Mouse (Mus musculus) lung, postnatal 14 days (tissue): ENCODE measurements around the gene Agfg1.
"Not testable (repeated sequence)": the region's sequence is repeated elsewhere in the genome, so short reads cannot be mapped to it uniquely, and the experiment has no call there.

Experiments
- DNase-seq: peaks from one replicate; pipeline ENCODE4 v3.0.0; 2021

Agfg1 gene

DNA sequence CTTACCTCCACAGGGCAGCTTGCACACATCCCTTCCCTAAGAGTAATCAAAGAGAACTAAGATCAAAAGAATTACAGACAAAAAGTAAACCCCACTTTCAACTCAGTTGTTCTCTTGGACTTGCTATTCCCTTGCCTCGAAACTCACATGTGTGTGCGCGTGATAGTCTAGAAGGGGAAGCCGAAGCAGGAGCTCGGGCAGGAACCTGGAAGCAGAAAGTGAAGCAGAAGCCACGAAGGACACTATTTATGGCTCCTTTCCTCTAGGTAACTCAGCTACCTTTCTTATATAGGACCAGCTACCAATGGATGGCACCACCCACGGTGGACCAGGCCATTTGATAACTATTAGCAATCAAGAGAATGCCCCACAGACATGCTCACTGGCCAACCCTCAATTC lies 13.5 kb upstream of the Agfg1 start:
- no peak for DNase-seq

DNA sequence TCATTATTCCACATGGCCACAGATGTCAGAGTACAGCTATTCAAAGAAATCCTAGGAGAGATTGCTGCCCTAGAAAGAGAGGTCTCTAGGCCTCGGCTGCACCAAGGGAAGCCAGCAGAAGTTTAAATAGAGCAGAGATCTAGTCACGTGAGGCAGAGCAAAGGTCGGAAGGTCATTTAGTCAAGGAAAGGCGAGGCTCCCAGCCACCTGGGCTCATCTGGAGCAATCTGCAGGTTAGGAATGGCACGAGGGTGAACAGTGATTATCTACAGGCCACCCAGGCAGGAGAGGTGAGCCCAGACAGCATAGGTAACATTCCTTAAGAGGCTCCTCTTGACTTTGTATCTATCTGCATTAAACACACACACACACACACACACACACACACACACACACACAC lies 12.4 kb upstream of the Agfg1 start:
- DNase-seq = no peak

DNA sequence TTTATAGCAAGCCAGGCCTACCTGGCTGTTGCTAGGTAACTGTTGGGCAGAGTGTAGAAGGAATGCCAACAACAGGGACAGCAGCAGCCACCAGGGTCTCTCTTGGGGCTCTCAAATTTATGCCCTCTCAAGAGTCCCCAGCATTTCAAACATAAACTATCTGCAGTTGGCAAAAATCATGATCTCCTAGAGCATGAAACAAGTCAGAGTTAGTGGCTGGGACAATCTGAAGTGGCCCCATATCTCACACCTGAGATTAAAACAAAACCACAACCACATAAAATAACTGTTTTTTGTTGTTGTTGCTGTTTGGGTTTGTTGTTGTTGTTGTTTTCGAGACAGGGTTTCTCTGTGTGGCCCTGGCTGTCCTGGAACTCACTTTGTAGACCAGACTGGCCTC lies 8.5 kb upstream of the Agfg1 start:
- no peak for DNase-seq

DNA sequence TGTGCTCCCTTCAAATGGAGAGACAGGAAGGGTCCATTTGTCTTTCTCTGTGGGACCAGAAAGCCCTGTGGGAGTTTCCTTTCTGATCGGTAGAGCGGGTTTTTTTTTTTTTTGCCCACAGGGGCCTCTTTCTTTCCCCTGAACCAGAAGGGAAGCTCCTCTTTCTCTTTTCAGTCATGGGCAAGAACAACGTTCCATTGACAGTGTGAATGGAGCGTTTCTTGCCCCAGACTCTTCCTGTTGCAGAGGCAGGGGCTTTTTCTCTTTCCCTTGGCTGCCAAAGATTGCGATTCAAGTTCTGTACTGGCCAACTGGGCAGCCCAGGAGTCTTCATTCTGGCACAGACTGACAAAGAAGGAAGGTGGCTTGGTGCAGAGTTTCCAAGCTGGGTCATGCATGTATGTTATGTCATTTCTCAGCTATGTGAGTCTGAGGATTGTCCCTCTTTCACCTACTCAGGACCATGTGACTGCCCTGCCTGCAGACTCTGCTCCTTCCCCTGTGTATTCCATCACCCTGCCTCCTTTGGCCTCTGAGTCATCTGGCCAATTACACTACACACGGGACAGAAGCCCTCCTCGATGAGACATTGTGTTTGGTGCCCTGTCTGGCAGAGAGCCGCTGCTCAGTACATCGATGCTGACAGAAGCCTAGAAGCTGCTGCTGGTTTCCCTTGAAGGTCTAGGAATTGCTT lies 7.6 kb upstream of the Agfg1 start:
- DNase-seq = no peak

DNA sequence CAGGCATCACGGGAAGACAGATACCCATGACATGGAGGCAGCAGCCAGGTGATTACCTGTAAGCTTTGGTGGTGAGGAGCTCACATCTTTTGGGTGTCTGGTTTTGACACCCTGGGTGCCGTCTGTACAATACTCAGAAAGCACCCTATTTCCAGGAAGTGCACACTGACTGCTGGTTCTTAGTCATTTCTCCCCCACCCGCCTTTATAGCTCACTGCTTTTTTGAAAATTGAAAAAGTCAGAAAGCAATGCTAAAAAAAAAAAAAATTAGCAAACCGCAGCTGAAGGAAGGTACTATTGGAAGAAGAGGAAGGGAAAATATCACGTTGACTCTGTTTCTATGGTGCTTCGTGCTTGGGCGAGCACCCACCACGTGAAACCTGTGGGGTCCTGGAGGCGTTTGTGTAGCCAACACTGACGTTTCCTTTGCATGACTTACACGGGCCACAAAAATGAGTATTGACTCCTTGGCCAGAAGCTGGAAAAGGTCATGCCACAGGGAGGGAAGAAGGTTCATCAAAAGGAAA lies 6.7 kb upstream of the Agfg1 start:
- no peak for DNase-seq

DNA sequence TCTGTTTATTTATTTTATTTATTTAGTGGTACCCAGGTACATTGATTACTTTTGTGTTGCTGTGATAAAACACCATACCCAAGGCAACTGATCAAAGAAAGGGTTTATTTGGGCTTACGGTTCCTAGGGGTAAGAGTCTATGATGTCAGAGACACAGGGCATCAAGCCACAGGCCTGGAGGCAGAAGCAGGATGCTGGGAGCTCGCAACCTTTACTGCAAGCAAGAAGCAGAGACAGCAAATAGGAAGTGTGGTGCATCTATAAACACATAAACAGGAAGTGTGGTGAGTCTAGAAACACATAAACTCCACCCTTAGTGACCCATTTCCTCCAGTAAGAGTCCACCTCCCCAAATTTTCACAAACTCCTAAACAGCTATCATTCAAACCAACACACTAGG lies 5.8 kb upstream of the Agfg1 start:
- DNase-seq = no peak

DNA sequence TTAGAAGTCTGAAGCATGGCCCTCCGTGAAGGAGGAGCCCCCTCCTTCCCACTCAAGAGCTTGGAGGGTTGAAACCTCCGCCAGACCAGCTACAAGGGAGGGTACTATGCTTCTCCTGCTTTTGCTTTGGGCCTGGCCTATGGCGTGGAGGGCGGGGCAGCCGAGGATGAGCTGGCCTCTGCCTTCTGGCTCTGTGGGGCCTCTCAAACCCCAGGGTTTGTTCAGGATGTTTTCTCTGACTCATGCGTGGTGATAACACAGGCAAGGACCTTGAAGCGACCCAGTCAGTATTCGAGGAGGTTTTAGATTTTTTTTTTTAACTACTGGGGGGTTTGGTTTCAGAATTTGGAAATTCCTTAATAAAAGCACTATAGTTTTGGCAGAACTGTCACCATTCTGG lies 4.7 kb upstream of the Agfg1 start:
- DNase-seq = no peak

DNA sequence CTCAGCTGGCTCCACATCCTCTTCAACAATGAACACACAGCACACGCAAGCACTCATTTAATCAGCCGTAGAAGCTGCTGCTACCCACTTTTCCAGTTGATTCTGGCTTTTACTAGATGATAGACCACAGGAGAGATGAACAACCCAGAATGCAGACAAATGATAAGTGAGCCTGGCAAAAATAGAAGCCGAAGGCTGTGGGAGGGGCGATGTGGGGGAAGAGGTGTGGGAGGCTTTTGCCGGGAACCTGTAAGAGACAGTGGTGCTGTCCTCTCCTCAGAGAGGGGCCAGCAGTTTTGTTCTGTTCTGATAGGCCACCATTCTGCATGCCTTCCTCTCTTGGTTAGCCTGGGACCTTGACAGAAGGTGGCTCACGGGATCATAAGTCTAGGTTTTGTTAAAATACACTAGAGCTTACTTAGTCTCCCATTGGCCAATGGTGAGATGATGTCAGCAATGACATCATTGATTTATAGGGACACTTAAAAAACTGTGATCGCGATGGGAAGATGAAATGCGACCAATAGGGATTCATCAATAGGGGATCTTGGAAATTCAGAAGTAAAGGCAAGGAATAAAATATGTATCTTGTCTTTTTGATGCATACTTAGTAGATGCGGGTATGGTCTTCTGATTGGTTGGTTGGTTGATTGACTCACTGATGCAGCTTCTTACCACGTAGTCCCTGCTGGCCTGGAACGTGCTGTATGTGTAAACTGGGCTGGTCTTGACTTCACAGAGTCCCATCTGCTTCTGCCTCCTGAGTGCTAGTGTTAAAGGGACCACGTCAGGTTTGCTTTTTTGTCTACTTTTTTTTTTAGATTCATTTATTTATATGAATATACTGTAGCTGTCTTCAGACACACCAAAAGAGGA lies 2.7 kb upstream of the Agfg1 start:
- DNase-seq = no peak

DNA sequence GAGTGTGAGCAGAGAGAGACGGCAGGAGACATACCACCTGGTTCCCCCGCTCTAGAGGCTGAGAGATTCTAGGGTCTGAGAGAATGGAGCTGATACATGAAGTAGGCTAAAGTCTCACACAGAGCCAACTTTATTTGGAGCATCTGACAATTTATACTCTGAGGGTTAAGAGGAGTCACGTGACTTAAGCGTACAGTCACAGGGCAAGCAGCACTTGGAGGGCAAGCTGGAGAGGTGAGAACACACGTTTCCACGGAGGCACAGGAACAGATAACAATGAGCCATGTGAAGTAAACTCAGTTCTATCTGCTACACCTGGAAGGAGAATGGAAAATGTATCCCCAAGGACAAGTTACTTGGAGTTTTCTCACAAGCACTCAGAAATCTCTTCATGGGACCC lies 1.7 kb upstream of the Agfg1 start:
- no peak for DNase-seq

DNA sequence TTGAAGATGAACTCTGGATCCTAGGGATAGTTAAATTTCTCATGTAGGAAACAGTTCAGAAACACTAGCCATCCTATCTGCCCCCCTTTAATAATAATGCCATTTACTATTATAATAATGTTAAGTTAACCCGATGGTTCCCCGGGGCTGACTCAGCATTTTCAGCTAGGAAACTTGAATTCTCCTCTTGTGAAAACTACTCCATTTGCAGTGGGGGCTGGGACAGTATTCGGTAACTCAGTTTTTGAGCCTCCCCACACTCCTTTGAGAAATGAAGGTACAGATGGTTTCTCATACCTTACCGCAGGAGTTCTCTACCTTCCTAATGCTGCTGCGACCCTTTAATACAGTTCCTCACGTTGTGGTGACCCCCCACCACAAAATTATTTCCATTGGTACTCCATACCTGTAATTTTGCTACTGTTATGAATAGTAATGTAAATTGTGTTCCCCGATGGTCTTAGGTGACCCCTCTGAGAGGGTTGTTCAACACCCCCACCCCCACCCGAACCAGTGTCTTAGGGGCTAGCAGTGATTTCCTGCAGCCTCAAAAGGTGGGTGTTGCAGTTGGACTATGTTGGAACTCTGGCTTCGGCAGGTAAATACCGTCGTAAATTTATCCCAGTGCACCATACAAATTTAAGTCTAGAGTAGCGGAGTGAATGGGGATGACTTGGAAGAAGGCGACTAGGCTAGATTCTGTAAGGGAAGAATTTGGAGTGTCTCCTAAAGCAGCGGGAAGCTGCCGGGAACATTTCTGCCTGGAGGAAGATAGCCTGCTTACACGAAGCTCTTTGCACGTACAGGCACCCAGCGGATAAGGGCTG lies 601 bp upstream of the Agfg1 start:
- no peak for DNase-seq

DNA sequence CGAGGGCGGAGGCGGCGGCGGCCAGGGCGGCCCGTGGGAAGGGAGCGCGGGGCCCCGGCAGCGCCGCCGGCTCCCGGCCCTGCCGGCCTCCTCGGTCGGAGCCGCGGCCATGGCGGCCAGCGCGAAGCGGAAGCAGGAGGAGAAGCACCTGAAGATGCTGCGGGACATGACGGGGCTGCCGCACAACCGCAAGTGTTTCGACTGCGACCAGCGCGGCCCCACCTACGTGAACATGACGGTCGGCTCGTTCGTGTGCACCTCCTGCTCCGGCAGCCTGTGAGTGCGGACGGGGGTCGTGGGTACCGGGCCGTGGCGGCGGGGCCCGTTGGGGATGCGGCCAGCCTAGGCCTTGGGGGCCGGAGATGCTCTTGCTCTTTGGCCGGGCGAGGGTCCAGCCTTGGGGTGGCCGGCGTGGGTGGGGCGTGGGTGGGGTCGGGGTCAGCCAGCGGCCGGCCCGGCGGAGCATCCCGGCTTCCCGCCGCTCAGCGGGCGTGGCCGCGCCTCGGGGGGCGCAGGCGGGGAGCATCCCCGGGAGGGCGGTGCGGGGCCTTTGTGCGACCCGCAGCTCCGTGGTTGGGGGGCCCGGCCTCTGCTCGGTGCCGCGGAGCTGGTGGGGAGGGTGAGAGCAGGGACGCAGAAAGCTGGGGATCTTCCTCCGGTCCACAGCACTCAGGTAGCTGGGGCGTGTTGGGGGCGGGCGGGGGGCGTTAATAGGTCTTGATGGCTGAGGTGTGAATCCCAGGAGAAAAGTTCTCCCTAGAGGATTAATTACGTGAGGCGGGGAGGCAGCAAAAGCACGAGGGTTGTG lies 535 bp downstream of the Agfg1 start:
- DNase-seq = peak; percentile 41

DNA sequence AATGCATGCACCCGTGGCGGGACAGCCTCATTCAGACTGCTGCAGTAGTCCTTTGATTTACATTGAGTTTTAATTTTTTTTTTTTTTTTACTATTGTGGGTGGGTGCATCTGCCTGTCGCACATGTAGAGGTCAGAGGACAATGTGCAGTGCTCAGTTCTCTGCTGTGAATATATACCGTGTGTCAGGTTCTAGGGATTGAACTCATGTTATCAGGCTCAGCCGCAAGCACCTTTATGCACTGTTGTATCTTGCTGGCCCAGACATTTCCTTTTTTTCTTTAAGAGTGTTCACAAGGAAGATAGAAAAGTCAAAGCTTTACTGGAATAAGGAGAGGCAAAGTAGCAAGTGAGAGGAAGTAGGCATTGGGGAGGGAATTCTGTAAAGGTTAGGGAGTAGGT lies 16.4 kb downstream of the Agfg1 start:
- DNase-seq = no peak

DNA sequence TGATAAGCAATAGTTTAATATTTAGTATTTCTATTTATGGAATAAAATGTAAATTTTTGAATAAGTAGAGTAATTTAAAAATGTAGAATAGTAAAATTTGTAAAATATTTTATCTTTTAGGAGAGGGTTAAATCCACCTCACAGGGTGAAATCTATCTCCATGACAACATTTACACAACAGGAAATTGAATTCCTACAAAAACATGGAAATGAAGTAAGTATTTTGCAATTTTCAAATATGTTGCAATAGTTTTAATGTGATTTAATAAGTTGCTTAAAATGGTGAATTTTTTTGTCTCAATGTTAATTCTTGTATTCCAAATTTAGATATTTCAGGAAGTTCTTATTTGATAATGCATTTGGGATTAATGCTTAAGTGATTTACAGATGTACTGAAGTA lies 19.0 kb downstream of the Agfg1 start:
- no peak for DNase-seq

DNA sequence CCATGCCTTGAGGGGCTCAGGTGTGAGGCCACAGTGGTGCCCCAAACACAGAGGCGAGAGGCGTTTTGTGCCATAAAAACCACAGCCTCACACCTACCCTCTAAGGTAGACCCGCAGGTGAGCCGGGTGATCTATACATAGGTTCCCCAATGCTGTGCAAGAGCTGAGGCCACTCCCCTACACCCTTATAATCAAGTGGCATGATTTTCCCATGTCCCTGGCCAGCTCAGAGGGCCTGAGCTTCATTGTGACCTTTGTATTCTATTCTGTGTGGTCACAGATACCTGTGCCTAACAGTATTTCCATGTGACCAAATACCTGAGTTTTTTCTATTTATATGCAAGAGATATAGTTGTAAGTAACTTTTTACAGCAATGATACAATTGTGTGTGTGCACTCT lies 21.1 kb downstream of the Agfg1 start:
- DNase-seq = no peak

DNA sequence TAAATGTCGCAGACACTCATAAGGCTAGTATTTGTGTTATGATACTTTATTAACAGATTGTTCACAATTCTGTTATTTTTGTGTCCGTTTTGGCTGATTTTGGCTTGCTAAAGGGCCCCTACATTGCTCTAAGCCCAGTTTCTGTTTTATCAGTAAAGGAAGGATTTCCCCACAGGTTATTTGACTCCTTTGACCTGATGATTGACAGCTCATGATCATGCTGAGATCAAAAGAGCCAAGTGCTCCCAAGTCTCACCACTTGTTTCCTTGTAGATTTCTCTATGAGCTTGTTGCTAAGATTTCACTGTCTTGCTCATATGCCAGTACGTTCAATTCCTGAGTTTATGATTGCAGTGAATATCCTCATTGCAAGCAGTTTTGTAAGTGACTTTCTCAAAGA lies 30.9 kb downstream of the Agfg1 start:
- DNase-seq = no peak

DNA sequence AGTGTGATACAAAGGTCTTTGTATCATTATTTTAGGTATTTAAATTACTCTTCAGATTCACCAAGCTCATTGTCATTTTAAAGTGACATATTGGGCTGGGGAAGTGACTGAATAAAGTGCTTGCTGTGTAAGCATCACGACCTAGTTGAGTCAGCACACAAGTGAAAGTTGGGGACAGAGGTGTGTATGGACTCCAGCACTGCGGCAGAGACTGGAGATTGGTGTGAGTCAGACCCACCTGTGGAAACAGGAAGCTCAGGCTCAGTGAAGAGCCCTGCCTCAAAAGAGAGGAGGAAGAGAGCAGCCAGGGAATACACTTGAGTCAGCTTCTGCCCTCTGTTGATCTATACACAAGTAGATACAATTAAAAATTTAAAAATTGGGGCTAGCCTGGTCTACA lies 39.9 kb downstream of the Agfg1 start:
- DNase-seq = no peak

DNA sequence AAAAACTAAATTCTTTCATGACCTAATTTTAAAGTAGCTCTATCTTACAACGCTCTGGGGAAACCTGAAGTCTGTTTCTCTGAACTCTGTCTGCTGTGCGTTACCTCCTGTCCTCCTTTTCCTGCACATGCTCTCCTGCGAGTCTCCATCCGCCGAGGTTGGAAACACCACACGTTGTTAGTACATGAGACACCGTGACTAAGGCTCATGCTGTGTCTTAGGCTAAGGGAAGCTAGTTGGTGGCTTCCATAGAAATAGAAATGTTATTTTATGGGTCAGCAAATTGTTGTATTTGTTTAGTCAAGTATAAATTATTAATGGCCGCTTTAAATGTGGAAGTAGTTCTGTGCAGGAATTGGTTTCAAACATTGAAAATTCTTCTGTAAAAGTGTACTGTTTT lies 40.9 kb downstream of the Agfg1 start:
- DNase-seq = no peak

DNA sequence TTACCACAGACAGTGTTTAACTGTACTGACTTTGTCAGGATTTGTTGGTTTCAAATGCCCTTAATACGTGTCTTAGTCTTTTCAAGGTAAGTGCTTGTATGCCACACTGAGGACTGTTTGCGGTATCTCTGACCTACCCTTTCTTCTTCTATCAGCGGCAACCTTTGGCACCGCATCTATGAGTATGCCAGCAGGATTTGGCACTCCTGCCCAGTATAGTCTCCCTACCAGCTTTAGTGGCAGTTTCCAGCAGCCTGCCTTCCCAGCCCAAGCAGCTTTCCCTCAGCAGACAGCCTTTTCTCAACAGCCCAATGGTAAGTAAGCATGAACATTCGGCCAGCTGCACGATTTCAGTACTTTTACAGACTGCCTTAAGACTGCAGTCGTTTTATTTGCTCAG lies 54.0 kb downstream of the Agfg1 start:
- DNase-seq = no peak

DNA sequence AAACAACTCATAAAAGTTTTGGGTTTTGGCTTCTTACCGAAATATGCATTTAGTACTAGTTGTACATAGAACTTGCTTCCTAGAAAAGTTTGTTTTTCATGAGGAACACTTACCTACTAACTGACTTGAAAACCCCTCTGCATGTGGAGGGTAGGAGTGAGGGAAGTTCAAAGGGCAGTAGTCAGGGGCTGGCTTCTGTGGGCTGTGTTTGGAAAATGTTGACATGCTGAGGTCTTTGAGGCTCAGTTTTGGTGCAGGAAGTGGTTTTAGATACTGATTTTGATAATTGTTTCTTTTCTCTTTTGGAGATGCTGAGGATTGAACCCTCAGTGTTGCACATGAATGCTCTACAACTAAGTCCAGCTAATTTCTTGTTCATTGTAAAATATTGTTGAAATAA lies 61.3 kb downstream of the Agfg1 start:
- no peak for DNase-seq

DNA sequence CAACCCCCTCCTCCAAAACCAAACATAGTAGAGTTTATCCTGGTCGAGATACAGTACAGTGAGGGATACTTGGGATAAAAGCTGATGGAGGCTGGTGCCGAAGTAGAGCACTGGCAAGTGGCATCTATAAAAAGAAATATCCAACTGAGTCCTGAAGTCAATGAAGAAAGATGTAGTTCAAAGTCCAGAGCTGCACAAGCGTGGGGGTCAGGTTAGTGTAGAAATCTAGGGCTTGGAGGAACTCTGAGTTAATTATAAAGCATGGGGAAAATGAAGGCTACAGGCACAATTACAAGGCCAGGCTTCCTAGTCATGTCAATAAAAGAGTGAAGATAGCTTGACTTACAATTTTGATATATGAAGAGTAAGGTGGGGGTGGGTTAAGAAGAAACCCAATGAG lies 61.9 kb downstream of the Agfg1 start:
- no peak for DNase-seq

DNA sequence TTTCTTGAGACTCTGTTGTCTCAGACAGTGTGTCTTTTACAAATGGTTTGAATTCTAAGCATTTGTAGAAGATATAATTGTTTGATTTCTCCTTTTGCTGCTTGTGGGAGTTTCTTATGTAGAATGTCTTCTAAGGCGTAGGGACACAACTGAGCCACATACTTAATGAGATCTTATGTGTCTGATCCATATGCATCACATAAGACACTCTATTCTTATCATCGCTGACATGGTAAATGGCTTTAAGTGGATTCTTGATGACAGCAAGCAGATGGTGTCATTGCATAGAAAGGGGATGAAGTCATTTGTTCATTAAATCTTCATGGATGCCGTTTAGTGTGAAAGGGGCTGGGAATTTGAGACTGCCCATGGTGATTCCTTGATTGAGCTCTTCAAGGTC lies 66.6 kb downstream of the Agfg1 start:
- no peak for DNase-seq

DNA sequence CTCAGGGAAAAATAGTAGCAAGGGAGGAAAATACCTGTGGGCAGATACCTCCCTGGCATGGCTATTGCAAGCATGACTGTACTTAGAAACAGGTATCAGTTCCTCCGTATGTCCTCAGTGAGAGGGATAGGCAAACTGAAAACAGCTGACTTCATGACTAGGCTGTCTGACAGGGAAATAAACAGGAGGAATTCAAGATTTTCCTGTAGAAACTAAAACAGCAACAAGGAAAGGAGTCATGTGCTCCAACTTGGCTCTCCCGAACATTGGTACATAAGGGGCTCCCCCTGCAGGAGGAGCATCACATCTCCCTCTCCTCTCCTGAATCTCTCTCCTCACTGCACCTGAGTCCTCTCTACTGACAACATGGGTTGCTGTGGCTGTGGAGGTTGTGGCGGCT lies 73.7 kb downstream of the Agfg1 start, which contains the start of gene A030005L19Rik:
Gene A030005L19Rik, plus strand, starts transcription at position 301 of the 400 bp plus-strand sequence.
- no peak for DNase-seq

DNA sequence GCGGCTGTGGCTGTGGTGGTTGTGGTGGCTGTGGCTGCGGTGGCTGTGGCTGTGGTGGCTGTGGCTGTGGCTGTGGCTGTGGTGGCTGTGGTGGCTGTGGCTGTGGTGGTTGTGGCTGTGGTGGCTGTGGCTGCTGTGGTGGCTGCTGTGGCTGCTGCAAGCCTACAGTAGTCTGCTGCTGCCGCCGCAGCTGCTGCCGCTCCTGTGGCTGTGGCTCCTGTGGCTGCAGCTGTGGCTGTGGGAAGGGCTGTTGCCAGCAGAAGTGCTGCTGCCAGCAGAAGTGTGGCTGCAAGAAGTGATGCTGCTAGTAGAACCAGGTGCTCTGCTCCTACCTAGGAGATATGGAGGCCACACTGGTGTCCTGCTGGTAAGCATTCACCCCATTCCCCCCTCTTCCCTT lies 74.2 kb downstream of the Agfg1 start:
- DNase-seq = not testable (repeated sequence)
